Mouse (Mus musculus) hindbrain, embryonic 13.5 days (tissue): Measurements from ENCODE around the gene Ankrd28. TPM values are rescaled to one million over a fixed set of nuclear protein-coding genes. Genes with fewer than 3 reads are reported as not detected.
A peak's percentile ranks its signal among the peaks of the same experiment; 100 is the strongest.

Experiments
- ATAC-seq: fragments of 200-750 bp; cut with Nextera tagmentation; 2 replicates; pipeline ENCODE4 v1.8.0; 2017; ENCODE audit warnings: moderate TSS enrichment; ENCODE audit not compliant: low FRiP score
- H3K27ac ChIP-seq: fragments of 300-500 bp; sonication (generic); 2 replicates; pipeline ENCODE4 v1.5.1; 2015; ENCODE audit warnings: inconsistent platforms, mild to moderate bottlenecking, moderate library complexity
- H3K27me3 ChIP-seq: fragments of 300-500 bp; sonication (generic); 2 replicates; pipeline ENCODE4 v1.6.1; 2015; ENCODE audit warnings: mild to moderate bottlenecking, inconsistent platforms
- H3K36me3 ChIP-seq: fragments of 300-500 bp; sonication (generic); 2 replicates; pipeline ENCODE4 v1.6.1; 2015; ENCODE audit warnings: mild to moderate bottlenecking, inconsistent platforms
- H3K4me1 ChIP-seq: fragments of 300-500 bp; sonication (generic); replicated peaks from 2 replicates; pipeline ENCODE4 v1.6.1; 2015; ENCODE audit warnings: inconsistent platforms
- H3K4me2 ChIP-seq: fragments of 300-500 bp; sonication (generic); 2 replicates; pipeline ENCODE4 v1.6.1; 2015; ENCODE audit warnings: inconsistent platforms, mild to moderate bottlenecking, moderate library complexity
- H3K4me3 ChIP-seq: fragments of 300-500 bp; sonication (generic); 2 replicates; pipeline ENCODE4 v1.5.1; 2015; ENCODE audit warnings: mild to moderate bottlenecking, inconsistent platforms
- H3K9ac ChIP-seq: fragments of 300-500 bp; sonication (generic); 2 replicates; pipeline ENCODE4 v1.6.1; 2015; ENCODE audit warnings: mild to moderate bottlenecking, inconsistent platforms
- H3K9me3 ChIP-seq: fragments of 300-500 bp; sonication (generic); 2 replicates; pipeline ENCODE4 v1.6.1; 2016; ENCODE audit warnings: inconsistent platforms
- WGBS: fragments of 180-500 bp; shearing (Covaris S2); methylation state at CpG from one replicate; pipeline ENCODE4 v1.1.7; 2015; 5-methylcytosine and 5-hydroxymethylcytosine counted together
- polyA plus RNA-seq: library from polyadenylated mRNA; unstranded; fragments of >200 nt; fragmentation: Nextera tagmentation; extraction: Ambion mirVana; gene quantifications from 2 replicates; pipeline ENCODE4 v1.2.1, GENCODE M21; 2015

Ankrd28 gene
- polyA plus RNA-seq, 1 experiment from 2014 or later: 7.8 TPM

GRCm38 (mm10) chr14:31831370-31831712 lies 890 bp upstream of the Ankrd28 start:
- Histone ChIP-seq H3K27me3 (no peaks in the 10 kb centered on the region), H3K4me2 (peak overlapping the region; percentile 70), H3K9me3 (peaks cover 3% of the 10 kb centered on the region; the same call in 1 of the 2 replicates), H3K36me3 (no peaks in the 10 kb centered on the region), H3K4me1 (peaks cover 18% of the 10 kb centered on the region), H3K9ac (peak overlapping the region; percentile 79), H3K4me3 (peak overlapping the region; percentile 66), H3K27ac (peak overlapping the region; percentile 95)
- 2% methylated on average over 7 of the region's 7 CpGs for WGBS
- ATAC-seq: no peak

- WGBS: under 1% methylated on average over 78 of the region's 97 CpGs
- Histone ChIP-seq H3K9me3 (no peaks in the 10 kb centered on the region), H3K4me3 (peak overlapping the region; percentile 66), H3K36me3 (no peaks in the 10 kb centered on the region), H3K9ac (peak overlapping the region; percentile 79), H3K4me2 (peak overlapping the region; percentile 89), H3K27ac (peak overlapping the region; percentile 95), H3K27me3 (no peaks in the 10 kb centered on the region), H3K4me1 (peaks cover 18% of the 10 kb centered on the region)
- ATAC-seq: peak; percentile 73
Observed at GRCm38 (mm10) chr14:31829761-31830562, 489 bp downstream of the Ankrd28 start.

- H3K4me1 ChIP-seq: peaks cover 17% of the 10 kb centered on the region
- no peak overlapping the region for H3K27ac ChIP-seq
- H3K27me3 ChIP-seq: no peaks in the 10 kb centered on the region
- no peak overlapping the region for H3K4me2 ChIP-seq
- H3K4me3 ChIP-seq: no peak overlapping the region
- no peaks in the 10 kb centered on the region for H3K9me3 ChIP-seq
- no peaks in the 10 kb centered on the region for H3K36me3 ChIP-seq
- no peak overlapping the region for H3K9ac ChIP-seq
- ATAC-seq: no peak
Observed at GRCm38 (mm10) chr14:31827221-31827620, 3.2 kb downstream of the Ankrd28 start.

- H3K4me2 ChIP-seq: no peak overlapping the region
- 91% methylated on average over 5 of the region's 5 CpGs for WGBS
Observed at GRCm38 (mm10) chr14:31809942-31810341, 20.5 kb downstream of the Ankrd28 start.

GRCm38 (mm10) chr14:31803791-31804190 lies 26.7 kb downstream of the Ankrd28 start:
- ATAC-seq: no peak
- no peaks in the 10 kb centered on the region for H3K9me3 ChIP-seq
- no peak overlapping the region for H3K4me3 ChIP-seq
- 30% methylated on average over 2 of the region's 2 CpGs for WGBS
- H3K36me3 ChIP-seq: peaks cover 3% of the 10 kb centered on the region; the same call in 1 of the 2 replicates
- no peaks in the 10 kb centered on the region for H3K27me3 ChIP-seq
- no peak overlapping the region for H3K9ac ChIP-seq
- H3K4me2 ChIP-seq: no peak overlapping the region
- H3K4me1 ChIP-seq: peaks cover 8% of the 10 kb centered on the region; the same call in 1 of the 2 replicates
- H3K27ac ChIP-seq: no peak overlapping the region

More at GRCm38 (mm10) chr14:31809942-31810341, 20.5 kb downstream of the Ankrd28 start:
- Histone ChIP-seq H3K27ac (no peak overlapping the region), H3K9me3 (no peaks in the 10 kb centered on the region), H3K4me1 (no peaks in the 10 kb centered on the region), H3K27me3 (no peaks in the 10 kb centered on the region), H3K4me3 (no peak overlapping the region), H3K9ac (no peak overlapping the region), H3K36me3 (peaks cover 3% of the 10 kb centered on the region; the same call in 1 of the 2 replicates)
- no peak for ATAC-seq

- no peaks in the 10 kb centered on the region for H3K9me3 ChIP-seq
- H3K9ac ChIP-seq: no peak overlapping the region
- H3K4me2 ChIP-seq: no peak overlapping the region
- no peaks in the 10 kb centered on the region for H3K27me3 ChIP-seq
- no peaks in the 10 kb centered on the region for H3K36me3 ChIP-seq
- ATAC-seq: no peak
- 91% methylated on average over 7 of the region's 7 CpGs for whole genome bisulfite sequencing
- H3K27ac ChIP-seq: no peak overlapping the region
- no peak overlapping the region for H3K4me3 ChIP-seq
- H3K4me1 ChIP-seq: peaks cover 9% of the 10 kb centered on the region; the same call in 1 of the 2 replicates
Observed at GRCm38 (mm10) chr14:31800976-31801375, 29.5 kb downstream of the Ankrd28 start.

GRCm38 (mm10) chr14:31800446-31800845 lies 30.0 kb downstream of the Ankrd28 start:
- Histone ChIP-seq H3K4me1 (peaks cover 9% of the 10 kb centered on the region; the same call in 1 of the 2 replicates), H3K9me3 (no peaks in the 10 kb centered on the region), H3K27ac (no peak overlapping the region), H3K36me3 (no peaks in the 10 kb centered on the region), H3K27me3 (no peaks in the 10 kb centered on the region), H3K4me3 (no peak overlapping the region), H3K4me2 (no peak overlapping the region), H3K9ac (no peak overlapping the region)
- 85% methylated on average over 5 of the region's 5 CpGs for WGBS
- no peak for ATAC-seq

GRCm38 (mm10) chr14:31798937-31799336 lies 31.5 kb downstream of the Ankrd28 start:
- Histone ChIP-seq H3K36me3 (no peaks in the 10 kb centered on the region), H3K27me3 (no peaks in the 10 kb centered on the region), H3K27ac (no peak overlapping the region), H3K4me1 (peaks cover 12% of the 10 kb centered on the region; the same call in 1 of the 2 replicates), H3K9me3 (no peaks in the 10 kb centered on the region), H3K4me3 (no peak overlapping the region), H3K9ac (peak overlapping the region; percentile 24; the same call in 1 of the 2 replicates), H3K4me2 (no peak overlapping the region)
- ATAC-seq: no peak
- WGBS: 63% methylated on average over 10 of the region's 10 CpGs

- Histone ChIP-seq H3K9me3 (no peaks in the 10 kb centered on the region), H3K4me1 (0 out of 2 replicates have a peak, but pooled peaks cover 8% of the 10 kb centered on the region), H3K27me3 (no peaks in the 10 kb centered on the region), H3K9ac (no peak overlapping the region), H3K4me3 (no peak overlapping the region), H3K4me2 (no peak overlapping the region), H3K27ac (no peak overlapping the region), H3K36me3 (no peaks in the 10 kb centered on the region)
- ATAC-seq: no peak
- 59% methylated on average over 1 of the region's 1 CpGs for WGBS
Observed at GRCm38 (mm10) chr14:31795535-31795934, 34.9 kb downstream of the Ankrd28 start.

GRCm38 (mm10) chr14:31794776-31795126 lies 35.7 kb downstream of the Ankrd28 start:
- WGBS: 45% methylated on average over 1 of the region's 1 CpGs
- H3K27me3 ChIP-seq: no peaks in the 10 kb centered on the region
- H3K9ac ChIP-seq: no peak overlapping the region
- 0 out of 2 replicates have a peak, but pooled peaks cover 8% of the 10 kb centered on the region for H3K4me1 ChIP-seq
- no peak overlapping the region for H3K27ac ChIP-seq
- H3K36me3 ChIP-seq: no peaks in the 10 kb centered on the region
- no peak overlapping the region for H3K4me2 ChIP-seq
- H3K9me3 ChIP-seq: no peaks in the 10 kb centered on the region
- H3K4me3 ChIP-seq: no peak overlapping the region
- no peak for ATAC-seq

- Histone ChIP-seq H3K27me3 (no peaks in the 10 kb centered on the region), H3K9ac (no peak overlapping the region)
- WGBS: 71% methylated on average over 4 of the region's 4 CpGs
Observed at GRCm38 (mm10) chr14:31793979-31794775, 36.3 kb downstream of the Ankrd28 start.

GRCm38 (mm10) chr14:31790797-31791196 lies 39.7 kb downstream of the Ankrd28 start:
- ATAC-seq: no peak
- WGBS: 69% methylated on average over 1 of the region's 1 CpGs

More at GRCm38 (mm10) chr14:31793979-31794775, 36.3 kb downstream of the Ankrd28 start:
- H3K27ac ChIP-seq: no peak overlapping the region
- H3K4me3 ChIP-seq: no peak overlapping the region
- no peaks in the 10 kb centered on the region for H3K9me3 ChIP-seq
- H3K4me2 ChIP-seq: no peak overlapping the region
- ATAC-seq: peak; percentile 86
- 0 out of 2 replicates have a peak, but pooled peaks cover 8% of the 10 kb centered on the region for H3K4me1 ChIP-seq
- no peaks in the 10 kb centered on the region for H3K36me3 ChIP-seq

More at GRCm38 (mm10) chr14:31790797-31791196, 39.7 kb downstream of the Ankrd28 start:
- Histone ChIP-seq H3K36me3 (no peaks in the 10 kb centered on the region), H3K4me3 (no peak overlapping the region), H3K27me3 (no peaks in the 10 kb centered on the region), H3K9ac (no peak overlapping the region), H3K27ac (no peak overlapping the region), H3K4me2 (no peak overlapping the region), H3K4me1 (0 out of 2 replicates have a peak, but pooled peaks cover 4% of the 10 kb centered on the region), H3K9me3 (no peaks in the 10 kb centered on the region)
